Mouse (Mus musculus) CH12.LX (cell line): ENCODE results near the gene Snx8. TPM values are rescaled to one million over a fixed set of nuclear protein-coding genes. Genes with fewer than 3 reads are reported as not detected.

Source experiments
- DNase-seq: peaks from one replicate; pipeline ENCODE4 v3.0.0-alpha.2; 2013; ENCODE audit errors: extremely low read depth
- H3K27ac ChIP-seq: 2 replicates; pipeline ENCODE4 v1.5.1; 2012; ENCODE audit warnings: low read depth, mild to moderate bottlenecking, control low read depth, moderate library complexity; ENCODE audit not compliant: insufficient read depth
- H3K27me3 ChIP-seq: replicated peaks from 2 replicates; pipeline ENCODE3; 2012; ENCODE audit warnings: inconsistent platforms
- H3K36me3 ChIP-seq, 2 experiments: replicated peaks in 1 of 2; 2 replicates each; pipeline versions ENCODE3 to v1.6.1; 2012; ENCODE audit warnings: inconsistent platforms in 1 of 2, low read length in 1 of 2, mild to moderate bottlenecking in 1 of 2, mixed read lengths in 1 of 2, moderate library complexity in 1 of 2; ENCODE audit not compliant: control insufficient read depth in 1 of 2, insufficient read depth in 1 of 2
- H3K4me1 ChIP-seq, 2 experiments: 2 replicates each; pipeline ENCODE4 v1.6.1; 2012; ENCODE audit warnings: inconsistent platforms in 1 of 2, moderate library complexity in 1 of 2; ENCODE audit not compliant: insufficient read depth in 2 of 2, control insufficient read depth in 1 of 2
- H3K4me2 ChIP-seq: 2 replicates; pipeline ENCODE4 v1.6.1; 2012; ENCODE audit warnings: low read depth, mild to moderate bottlenecking, control low read depth; ENCODE audit not compliant: poor library complexity, insufficient read depth, severe bottlenecking
- H3K4me3 ChIP-seq, 3 experiments: fragments of 150-350 bp in 1 of 3; sonication (generic) in 1 of 3; replicated peaks in 1 of 3; 2 replicates each; pipeline versions ENCODE3 to v1.5.1; 2011 to 2012; ENCODE audit warnings: low read depth in 2 of 3, low read length in 2 of 3, mild to moderate bottlenecking in 2 of 3, moderate library complexity in 2 of 3, control low read depth in 1 of 3, improper control_type of control experiment in 1 of 3, inconsistent platforms in 1 of 3, mixed read lengths in 1 of 3; ENCODE audit not compliant: poor library complexity in 1 of 3
- H3K79me2 ChIP-seq: replicated peaks from 2 replicates; pipeline ENCODE4 v1.6.1; 2012; ENCODE audit warnings: mild to moderate bottlenecking, moderate library complexity; ENCODE audit not compliant: control insufficient read depth, poor library complexity, insufficient read depth, severe bottlenecking; ENCODE audit errors: extremely low read depth
- H3K9ac ChIP-seq: 2 replicates; pipeline ENCODE4 v1.6.1; 2012; ENCODE audit warnings: low read depth, mild to moderate bottlenecking, control low read depth, moderate library complexity; ENCODE audit not compliant: insufficient read depth
- H3K9me3 ChIP-seq: replicated peaks from 2 replicates; pipeline ENCODE3; 2012; ENCODE audit warnings: low read length, inconsistent platforms, mixed read lengths
- CTCF ChIP-seq, 2 experiments: IDR thresholded peaks in 1 of 2; conservative IDR thresholded peaks in 1 of 2; 2 replicates each; pipeline ENCODE4 v1.5.1; 2011 to 2012; ENCODE audit warnings: low read depth in 2 of 2, low read length in 2 of 2, improper control_type of control experiment in 1 of 2, inconsistent platforms in 1 of 2, mild to moderate bottlenecking in 1 of 2, moderate library complexity in 1 of 2
- ELF1 ChIP-seq: IDR thresholded peaks from 2 replicates; pipeline ENCODE4 v1.6.1; 2014; ENCODE audit warnings: low read depth, mild to moderate bottlenecking, inconsistent platforms, low read length, improper control_type of control experiment
- EP300 ChIP-seq: IDR thresholded peaks from 2 replicates; pipeline ENCODE4 v1.6.1; 2011; ENCODE audit warnings: low read length, improper control_type of control experiment
- ETS1 ChIP-seq: conservative IDR thresholded peaks from 2 replicates; pipeline ENCODE4 v1.6.1; 2012; ENCODE audit warnings: low read depth, mild to moderate bottlenecking, inconsistent platforms, low read length, improper control_type of control experiment, moderate library complexity
- JUN ChIP-seq: IDR thresholded peaks from 2 replicates; pipeline ENCODE4 v1.6.1; 2011; ENCODE audit warnings: low read depth, mild to moderate bottlenecking, low read length, improper control_type of control experiment, moderate library complexity; ENCODE audit not compliant: insufficient read depth
- JUND ChIP-seq: conservative IDR thresholded peaks from 2 replicates; pipeline ENCODE4 v1.6.1; 2011; ENCODE audit warnings: low read depth, low read length, improper control_type of control experiment
- KAT2A ChIP-seq: IDR thresholded peaks from 2 replicates; pipeline ENCODE4 v1.6.1; 2012; ENCODE audit warnings: low read length, improper control_type of control experiment, inconsistent platforms; ENCODE audit not compliant: insufficient replicate concordance
- MAFK ChIP-seq: IDR thresholded peaks from 2 replicates; pipeline ENCODE4 v1.6.1; 2011; ENCODE audit warnings: low read length, improper control_type of control experiment; ENCODE audit not compliant: insufficient replicate concordance
- MAX ChIP-seq: IDR thresholded peaks from 2 replicates; pipeline ENCODE4 v1.6.1; 2011; ENCODE audit warnings: low read length, improper control_type of control experiment
- MEF2A ChIP-seq: IDR thresholded peaks from 2 replicates; pipeline ENCODE4 v1.6.1; 2014; ENCODE audit warnings: low read depth, mild to moderate bottlenecking, inconsistent platforms, low read length, improper control_type of control experiment, borderline replicate concordance
- PAX5 ChIP-seq: IDR thresholded peaks from 2 replicates; pipeline ENCODE4 v1.6.1; 2012; ENCODE audit warnings: low read length, inconsistent platforms, mixed read lengths
- POLR2AphosphoS2 ChIP-seq: IDR thresholded peaks from 2 replicates; pipeline ENCODE4 v1.6.1; 2011; ENCODE audit warnings: low read depth, low read length, improper control_type of control experiment
- RAD21 ChIP-seq: IDR thresholded peaks from 2 replicates; pipeline ENCODE4 v1.6.1; 2011; ENCODE audit warnings: low read depth, mild to moderate bottlenecking, low read length, improper control_type of control experiment, moderate library complexity
- RCOR1 ChIP-seq: conservative IDR thresholded peaks from 2 replicates; pipeline ENCODE4 v1.6.1; 2012; ENCODE audit warnings: low read depth, mild to moderate bottlenecking, inconsistent platforms, low read length, improper control_type of control experiment
- TCF12 ChIP-seq: IDR thresholded peaks from 2 replicates; pipeline ENCODE4 v1.6.1; 2014; ENCODE audit warnings: low read depth, mild to moderate bottlenecking, inconsistent platforms, low read length, improper control_type of control experiment
- UBTF ChIP-seq: IDR thresholded peaks from 2 replicates; pipeline ENCODE4 v1.6.1; 2012; ENCODE audit warnings: low read depth, mild to moderate bottlenecking, inconsistent platforms, low read length, improper control_type of control experiment, moderate library complexity
- USF1 ChIP-seq: IDR thresholded peaks from 2 replicates; pipeline ENCODE4 v1.6.1; 2014; ENCODE audit warnings: low read depth, mild to moderate bottlenecking, inconsistent platforms, low read length, improper control_type of control experiment
- USF2 ChIP-seq: conservative IDR thresholded peaks from 2 replicates; pipeline ENCODE4 v1.6.1; 2011; ENCODE audit warnings: low read depth, low read length, improper control_type of control experiment
- ZKSCAN1 ChIP-seq: IDR thresholded peaks from 2 replicates; pipeline ENCODE4 v1.6.1; 2012; ENCODE audit warnings: low read depth, inconsistent platforms, low read length, improper control_type of control experiment, borderline replicate concordance
- ZMIZ1 ChIP-seq: IDR thresholded peaks from 2 replicates; pipeline ENCODE4 v1.6.1; 2012; ENCODE audit warnings: low read depth, mild to moderate bottlenecking, inconsistent platforms, low read length, improper control_type of control experiment
- dilution Hi-C: fragments of 300-500 bp; cut with MboI; formaldehyde crosslinking; loops from 2 replicates; pipeline ENCODE4 v1.14.3; 2020; ENCODE audit warnings: low sequenced_read_pairs; ENCODE audit not compliant: extremely low pct_unique_long_range_greater_than_20kb, extremely low pct_ligation_motif_present
- in situ Hi-C: fragments of 300-500 bp; cut with MboI; formaldehyde crosslinking; loops from 3 replicates; pipeline ENCODE4 v1.14.3; 2019; ENCODE audit warnings: low sequenced_read_pairs, low pct_ligation_motif_present, low pct_unique_long_range_greater_than_20kb, mixed read lengths
- polyA plus RNA-seq: library from polyadenylated mRNA; unstranded; fragments of >175 nt; gene quantifications from 2 replicates; pipeline ENCODE4 v1.2.1, GENCODE M21; 2012; ENCODE audit warnings: low read depth; ENCODE audit not compliant: insufficient read length
- total RNA-seq, 2 experiments: library from RNA; depleted of rRNA; stranded (reverse); fragments of 300-350 nt in 1 of 2; fragments of >200 nt in 1 of 2; gene quantifications; 2 replicates each; pipeline ENCODE4 v1.2.3; 2012 to 2014

Gene Snx8
- total and polyA plus RNA-seq, 3 experiments = 20.8 to 42.4 (median 34.6) TPM

GRCm38 (mm10) chr5:140355934-140356333 is 33.1 kb downstream of the Snx8 start:
- Histone ChIP-seq H3K79me2 (no peaks in the 10 kb centered on the region), H3K9me3 (peaks cover 12% of the 10 kb centered on the region), H3K9ac (no peak overlapping the region), H3K4me2 (no peak overlapping the region), H3K4me1 (peaks cover 7 to 49% of the 10 kb centered on the region in 2 experiments), H3K36me3 (peaks cover 62 to 91% of the 10 kb centered on the region in 2 experiments), H3K27ac (no peak overlapping the region), H3K4me3 (no peak overlapping the region), H3K27me3 (no peaks in the 10 kb centered on the region)
- no peak for DNase-seq
- no peak for TF ChIP-seq JUND
- TF ChIP-seq RAD21 = peak; percentile 4
- in situ Hi-C loops = no loop called here
- dilution Hi-C loops = no loop called here

- H3K27me3 ChIP-seq = no peaks in the 10 kb centered on the region
- peaks cover 12 to 83% of the 10 kb centered on the region in 2 experiments for H3K4me1 ChIP-seq
- H3K9me3 ChIP-seq = peaks cover 12% of the 10 kb centered on the region
- H3K36me3 ChIP-seq = peaks cover 57 to 86% of the 10 kb centered on the region in 2 experiments
- in situ Hi-C loops = no loop called here
- no peak for DNase-seq
- H3K27ac ChIP-seq = no peak overlapping the region
- H3K9ac ChIP-seq = no peak overlapping the region
- dilution Hi-C loops = no loop called here
- H3K4me2 ChIP-seq = no peak overlapping the region
- no peaks in the 10 kb centered on the region for H3K79me2 ChIP-seq
- H3K4me3 ChIP-seq = no peak overlapping the region
- TF ChIP-seq RCOR1 = no peak
- no peak for TF ChIP-seq ZKSCAN1
- no peak for TF ChIP-seq ZMIZ1
- TF ChIP-seq ETS1 = no peak
- no peak for TF ChIP-seq UBTF
- no peak for TF ChIP-seq JUN
- no peak for TF ChIP-seq POLR2AphosphoS2
- no peak for TF ChIP-seq ELF1
These were observed 36.7 kb downstream of the Snx8 start for GRCm38 (mm10) chr5:140352352-140352751.

GRCm38 (mm10) chr5:140350731-140351497 is 38.1 kb downstream of the Snx8 start:
- peaks cover 12% of the 10 kb centered on the region for H3K9me3 ChIP-seq

More at GRCm38 (mm10) chr5:140350731-140351497, 38.1 kb downstream of the Snx8 start:
- Histone ChIP-seq H3K4me3 (no peak overlapping the region), H3K27me3 (no peaks in the 10 kb centered on the region), H3K4me2 (no peak overlapping the region), H3K27ac (no peak overlapping the region), H3K9ac (no peak overlapping the region), H3K79me2 (no peaks in the 10 kb centered on the region), H3K4me1 (peaks cover 12 to 87% of the 10 kb centered on the region in 2 experiments), H3K36me3 (peaks cover 57 to 87% of the 10 kb centered on the region in 2 experiments)
- in situ Hi-C loops (no loop called here), dilution Hi-C loops (no loop called here)
- peak; percentile 66 for DNase-seq
- TF ChIP-seq USF2 (no peak), ETS1 (peak; percentile 22; the same call in 1 of the 2 replicates), POLR2AphosphoS2 (no peak), TCF12 (peak; percentile 63; the same call in 1 of the 2 replicates), MAFK (no peak), MEF2A (peak; percentile 67; the same call in 1 of the 2 replicates), USF1 (no peak), CTCF (conservative IDR thresholded peaks at IDR 0.05 in 1 of 2, IDR thresholded peaks at IDR 0.05 in 1 of 2; ENCODE audit: low read depth in 2 of 2, low read length in 2 of 2) (0 out of 4 replicates have a peak, but pooled peaks of 1 of the 2 experiments have one; percentile 1), EP300 (peak; percentile 86), MAX (peak; percentile 31), ELF1 (no peak), KAT2A (no peak), PAX5 (no peak)
